Mouse (Mus musculus): ENCODE data around the gene Csnk2a2. TPM values are rescaled to one million over a fixed set of nuclear protein-coding genes. Genes with fewer than 3 reads are reported as not detected.

The Csnk2a2 gene
- polyA plus RNA-seq, 1 experiment from 2014 or later, result 7.6 TPM

GRCm38 (mm10) chr8:95495444-95495843, 5.6 kb upstream of the Csnk2a2 start:
- Histone ChIP-seq H3K36me3 (ENCODE audit: control insufficient read depth, insufficient read depth, low read length) (no peaks in the 10 kb centered on the region), H3K27me3 (ENCODE audit: control insufficient read depth, insufficient read depth, low read length) (no peaks in the 10 kb centered on the region), H3K9me3 (replicated peaks; ENCODE audit: control insufficient read depth, low read length) (no peaks in the 10 kb centered on the region), H3K4me2 (ENCODE audit: low read depth, low read length) (no peak overlapping the region), H3K4me3 (replicated peaks; ENCODE audit: low read length) (no peak overlapping the region), H3K4me1 (ENCODE audit: control insufficient read depth, insufficient read depth, low read length) (no peaks in the 10 kb centered on the region), H3K27ac (ENCODE audit: low read length) (no peak overlapping the region), H3K9ac (ENCODE audit: low read length) (no peak overlapping the region)
- ATAC-seq (ENCODE audit: insufficient read depth, low FRiP score), result no peak
- 83% methylated on average over 6 of the region's 6 CpGs for WGBS

GRCm38 (mm10) chr8:95492057-95492456, 2.2 kb upstream of the Csnk2a2 start:
- H3K9me3 ChIP-seq (replicated peaks; ENCODE audit: control insufficient read depth, low read length), result no peaks in the 10 kb centered on the region
- ATAC-seq (ENCODE audit: insufficient read depth, low FRiP score), result peak; percentile 47; the same call in 1 of the 2 replicates
- peaks cover 12% of the 10 kb centered on the region for H3K4me1 ChIP-seq (ENCODE audit: control insufficient read depth, insufficient read depth, low read length)
- no peak overlapping the region for H3K4me2 ChIP-seq (ENCODE audit: low read depth, low read length)
- H3K27ac ChIP-seq (ENCODE audit: low read length), result no peak overlapping the region
- H3K9ac ChIP-seq (ENCODE audit: low read length), result no peak overlapping the region
- no peaks in the 10 kb centered on the region for H3K36me3 ChIP-seq (ENCODE audit: control insufficient read depth, insufficient read depth, low read length)
- 52% methylated on average over 4 of the region's 4 CpGs for WGBS
- no peaks in the 10 kb centered on the region for H3K27me3 ChIP-seq (ENCODE audit: control insufficient read depth, insufficient read depth, low read length)
- H3K4me3 ChIP-seq (replicated peaks; ENCODE audit: low read length), result no peak overlapping the region

GRCm38 (mm10) chr8:95488698-95489332, 1.0 kb downstream of the Csnk2a2 start:
- H3K4me1 ChIP-seq (ENCODE audit: control insufficient read depth, insufficient read depth, low read length), result peaks cover 13% of the 10 kb centered on the region
- H3K27me3 ChIP-seq (ENCODE audit: control insufficient read depth, insufficient read depth, low read length), result no peaks in the 10 kb centered on the region
- under 1% methylated on average over 31 of the region's 42 CpGs for WGBS
- H3K9ac ChIP-seq (ENCODE audit: low read length), result peak overlapping the region; percentile 97
- peak overlapping the region; percentile 94 for H3K4me3 ChIP-seq (replicated peaks; ENCODE audit: low read length)
- ATAC-seq (ENCODE audit: insufficient read depth, low FRiP score), result peak; percentile 90
- H3K4me2 ChIP-seq (ENCODE audit: low read depth, low read length), result peak overlapping the region; percentile 63
- no peaks in the 10 kb centered on the region for H3K9me3 ChIP-seq (replicated peaks; ENCODE audit: control insufficient read depth, low read length)
- no peaks in the 10 kb centered on the region for H3K36me3 ChIP-seq (ENCODE audit: control insufficient read depth, insufficient read depth, low read length)
- H3K27ac ChIP-seq (ENCODE audit: low read length), result no peak overlapping the region

- H3K27me3 ChIP-seq (ENCODE audit: control insufficient read depth, insufficient read depth, low read length), result no peaks in the 10 kb centered on the region
- H3K4me2 ChIP-seq (ENCODE audit: low read depth, low read length), result peak overlapping the region; percentile 71
- H3K36me3 ChIP-seq (ENCODE audit: control insufficient read depth, insufficient read depth, low read length), result no peaks in the 10 kb centered on the region
- no peaks in the 10 kb centered on the region for H3K9me3 ChIP-seq (replicated peaks; ENCODE audit: control insufficient read depth, low read length)
- H3K4me1 ChIP-seq (ENCODE audit: control insufficient read depth, insufficient read depth, low read length), result peaks cover 13% of the 10 kb centered on the region
- no peak overlapping the region; the same call in 1 of the 2 replicates for H3K27ac ChIP-seq (ENCODE audit: low read length)
- peak; percentile 50; the same call in 1 of the 2 replicates for ATAC-seq (ENCODE audit: insufficient read depth, low FRiP score)
- H3K9ac ChIP-seq (ENCODE audit: low read length), result peak overlapping the region; percentile 97
- H3K4me3 ChIP-seq (replicated peaks; ENCODE audit: low read length), result peak overlapping the region; percentile 94
- WGBS, result under 1% methylated on average over 62 of the region's 95 CpGs
These were observed 1.8 kb downstream of the Csnk2a2 start for GRCm38 (mm10) chr8:95487800-95488697.

GRCm38 (mm10) chr8:95470008-95470407, 19.8 kb downstream of the Csnk2a2 start:
- ATAC-seq (ENCODE audit: insufficient read depth, low FRiP score), result no peak
- Histone ChIP-seq H3K9ac (ENCODE audit: low read length) (no peak overlapping the region), H3K9me3 (replicated peaks; ENCODE audit: control insufficient read depth, low read length) (no peaks in the 10 kb centered on the region), H3K36me3 (ENCODE audit: control insufficient read depth, insufficient read depth, low read length) (peaks cover 17% of the 10 kb centered on the region; the same call in 1 of the 2 replicates), H3K4me1 (ENCODE audit: control insufficient read depth, insufficient read depth, low read length) (no peaks in the 10 kb centered on the region), H3K27ac (ENCODE audit: low read length) (no peak overlapping the region), H3K27me3 (ENCODE audit: control insufficient read depth, insufficient read depth, low read length) (no peaks in the 10 kb centered on the region), H3K4me3 (replicated peaks; ENCODE audit: low read length) (no peak overlapping the region), H3K4me2 (ENCODE audit: low read depth, low read length) (no peak overlapping the region)
- 96% methylated on average over 4 of the region's 4 CpGs for WGBS

- H3K27me3 ChIP-seq (ENCODE audit: control insufficient read depth, insufficient read depth, low read length), result no peaks in the 10 kb centered on the region
- no peaks in the 10 kb centered on the region for H3K9me3 ChIP-seq (replicated peaks; ENCODE audit: control insufficient read depth, low read length)
- peaks cover 17% of the 10 kb centered on the region; the same call in 1 of the 2 replicates for H3K36me3 ChIP-seq (ENCODE audit: control insufficient read depth, insufficient read depth, low read length)
- ATAC-seq (ENCODE audit: insufficient read depth, low FRiP score), result no peak
- no peaks in the 10 kb centered on the region for H3K4me1 ChIP-seq (ENCODE audit: control insufficient read depth, insufficient read depth, low read length)
- H3K4me2 ChIP-seq (ENCODE audit: low read depth, low read length), result no peak overlapping the region
- 86% methylated on average over 3 of the region's 3 CpGs for WGBS
- H3K4me3 ChIP-seq (replicated peaks; ENCODE audit: low read length), result no peak overlapping the region
- H3K9ac ChIP-seq (ENCODE audit: low read length), result no peak overlapping the region
- no peak overlapping the region for H3K27ac ChIP-seq (ENCODE audit: low read length)
These were observed 20.8 kb downstream of the Csnk2a2 start for GRCm38 (mm10) chr8:95468995-95469394.

- no peaks in the 10 kb centered on the region for H3K4me1 ChIP-seq (ENCODE audit: control insufficient read depth, insufficient read depth, low read length)
- ATAC-seq (ENCODE audit: insufficient read depth, low FRiP score), result no peak
- H3K27me3 ChIP-seq (ENCODE audit: control insufficient read depth, insufficient read depth, low read length), result no peaks in the 10 kb centered on the region
- no peaks in the 10 kb centered on the region for H3K9me3 ChIP-seq (replicated peaks; ENCODE audit: control insufficient read depth, low read length)
- 0 out of 2 replicates have a peak, but pooled peaks cover 6% of the 10 kb centered on the region for H3K36me3 ChIP-seq (ENCODE audit: control insufficient read depth, insufficient read depth, low read length)
- H3K27ac ChIP-seq (ENCODE audit: low read length), result no peak overlapping the region
- H3K4me2 ChIP-seq (ENCODE audit: low read depth, low read length), result no peak overlapping the region
- no peak overlapping the region for H3K9ac ChIP-seq (ENCODE audit: low read length)
- 70% methylated on average over 2 of the region's 2 CpGs for WGBS
- no peak overlapping the region for H3K4me3 ChIP-seq (replicated peaks; ENCODE audit: low read length)
These were observed 23.3 kb downstream of the Csnk2a2 start for GRCm38 (mm10) chr8:95466543-95466942.

GRCm38 (mm10) chr8:95452518-95452917, 37.3 kb downstream of the Csnk2a2 start:
- Histone ChIP-seq H3K27ac (ENCODE audit: low read length) (no peak overlapping the region), H3K4me3 (replicated peaks; ENCODE audit: low read length) (no peak overlapping the region), H3K4me2 (ENCODE audit: low read depth, low read length) (no peak overlapping the region), H3K36me3 (ENCODE audit: control insufficient read depth, insufficient read depth, low read length) (peaks cover 36% of the 10 kb centered on the region), H3K4me1 (ENCODE audit: control insufficient read depth, insufficient read depth, low read length) (no peaks in the 10 kb centered on the region), H3K27me3 (ENCODE audit: control insufficient read depth, insufficient read depth, low read length) (no peaks in the 10 kb centered on the region), H3K9me3 (replicated peaks; ENCODE audit: control insufficient read depth, low read length) (no peaks in the 10 kb centered on the region), H3K9ac (ENCODE audit: low read length) (no peak overlapping the region)
- no peak for ATAC-seq (ENCODE audit: insufficient read depth, low FRiP score)
- 55% methylated on average over 8 of the region's 8 CpGs for WGBS

- no peak for ATAC-seq (ENCODE audit: insufficient read depth, low FRiP score)
- 92% methylated on average over 5 of the region's 5 CpGs for WGBS
These were observed 39.6 kb downstream of the Csnk2a2 start for GRCm38 (mm10) chr8:95450271-95450670.

More at GRCm38 (mm10) chr8:95450271-95450670, 39.6 kb downstream of the Csnk2a2 start:
- no peak overlapping the region for H3K9ac ChIP-seq (ENCODE audit: low read length)
- no peaks in the 10 kb centered on the region for H3K4me1 ChIP-seq (ENCODE audit: control insufficient read depth, insufficient read depth, low read length)
- H3K27ac ChIP-seq (ENCODE audit: low read length), result no peak overlapping the region
- no peak overlapping the region for H3K4me3 ChIP-seq (replicated peaks; ENCODE audit: low read length)
- peaks cover 22% of the 10 kb centered on the region for H3K36me3 ChIP-seq (ENCODE audit: control insufficient read depth, insufficient read depth, low read length)
- no peaks in the 10 kb centered on the region for H3K9me3 ChIP-seq (replicated peaks; ENCODE audit: control insufficient read depth, low read length)
- H3K27me3 ChIP-seq (ENCODE audit: control insufficient read depth, insufficient read depth, low read length), result no peaks in the 10 kb centered on the region
- H3K4me2 ChIP-seq (ENCODE audit: low read depth, low read length), result no peak overlapping the region
